Mouse (Mus musculus) E14TG2a.4 (cell line): ENCODE data around the gene Erfe.
A peak's percentile ranks its signal among the peaks of the same experiment; 100 is the strongest.

Experiments
- H3K27me3 ChIP-seq: 2 replicates; pipeline ENCODE4 v1.6.1; 2014; ENCODE audit warnings: low read length, control low read depth; ENCODE audit not compliant: insufficient read depth
- H3K36me3 ChIP-seq: 2 replicates; pipeline ENCODE4 v1.6.1; 2014; ENCODE audit warnings: low read length, control low read depth; ENCODE audit not compliant: insufficient read depth
- H3K4me1 ChIP-seq: replicated peaks from 2 replicates; pipeline ENCODE4 v1.6.1; 2014; ENCODE audit warnings: low read depth, low read length, control low read depth
- H3K4me3 ChIP-seq: replicated peaks from 2 replicates; pipeline ENCODE4 v1.5.1; 2014; ENCODE audit warnings: mild to moderate bottlenecking, low read length
- H3K9me3 ChIP-seq: 2 replicates; pipeline ENCODE4 v1.6.1; 2014; ENCODE audit warnings: low read length, control low read depth
- CTCF ChIP-seq: conservative IDR thresholded peaks from 2 replicates; pipeline ENCODE4 v1.5.1; 2014; ENCODE audit warnings: low read length
- NANOG ChIP-seq: IDR thresholded peaks from 2 replicates; pipeline ENCODE4 v1.6.1; 2014; ENCODE audit warnings: borderline replicate concordance, low read length, mixed read lengths
- POU5F1 ChIP-seq: IDR thresholded peaks from 2 replicates; pipeline ENCODE4 v1.6.1; 2014; ENCODE audit warnings: low read length, borderline replicate concordance

Gene Erfe

GRCm38 (mm10) chr1:91397927-91398259 lies 31.7 kb downstream of the Erfe start:
- H3K27me3 ChIP-seq, result peaks cover 3% of the 10 kb centered on the region
- H3K4me3 ChIP-seq, result peak overlapping the region; percentile 89
- TF ChIP-seq POU5F1, result no peak
- TF ChIP-seq NANOG, result no peak
- peaks cover 39% of the 10 kb centered on the region for H3K36me3 ChIP-seq
- H3K9me3 ChIP-seq, result peaks cover 7% of the 10 kb centered on the region; the same call in 1 of the 2 replicates
- H3K4me1 ChIP-seq, result peaks cover 20% of the 10 kb centered on the region

- H3K27me3 ChIP-seq, result peaks cover 3% of the 10 kb centered on the region
These were observed 32.2 kb downstream of the Erfe start, which contains the start of gene Ilkap for GRCm38 (mm10) chr1:91398260-91399062. Gene Ilkap, minus strand, starts transcription at chr1:91398815.

GRCm38 (mm10) chr1:91404976-91405375 lies 38.7 kb downstream of the Erfe start:
- peaks cover 54% of the 10 kb centered on the region for H3K27me3 ChIP-seq
- TF ChIP-seq CTCF (no peak), NANOG (no peak), POU5F1 (no peak)
- H3K9me3 ChIP-seq, result peaks cover 3% of the 10 kb centered on the region; the same call in 1 of the 2 replicates
- H3K36me3 ChIP-seq, result no peaks in the 10 kb centered on the region
- peaks cover 7% of the 10 kb centered on the region; the same call in 1 of the 2 replicates for H3K4me1 ChIP-seq
- H3K4me3 ChIP-seq, result no peak overlapping the region

More at GRCm38 (mm10) chr1:91398260-91399062, 32.2 kb downstream of the Erfe start, which contains the start of gene Ilkap:
- Histone ChIP-seq H3K36me3 (peaks cover 33% of the 10 kb centered on the region), H3K9me3 (peaks cover 7% of the 10 kb centered on the region; the same call in 1 of the 2 replicates), H3K4me3 (peak within 1 kb of the TSS; percentile 89), H3K4me1 (peaks cover 20% of the 10 kb centered on the region)
- TF ChIP-seq CTCF (no peak), POU5F1 (no peak), NANOG (no peak)

- Histone ChIP-seq H3K36me3 (peaks cover 4% of the 10 kb centered on the region; the same call in 1 of the 2 replicates), H3K27me3 (peaks cover 61% of the 10 kb centered on the region), H3K4me1 (peaks cover 7% of the 10 kb centered on the region; the same call in 1 of the 2 replicates), H3K4me3 (peak overlapping the region; percentile 55), H3K9me3 (no peaks in the 10 kb centered on the region)
- TF ChIP-seq NANOG, result no peak
- no peak for TF ChIP-seq CTCF
- TF ChIP-seq POU5F1, result no peak
These were observed 39.4 kb downstream of the Erfe start for GRCm38 (mm10) chr1:91405406-91406169.

- H3K4me3 ChIP-seq, result no peak overlapping the region
- H3K4me1 ChIP-seq, result peaks cover 18% of the 10 kb centered on the region
- H3K36me3 ChIP-seq, result peaks cover 20% of the 10 kb centered on the region
- H3K27me3 ChIP-seq, result peaks cover 80% of the 10 kb centered on the region
- no peaks in the 10 kb centered on the region for H3K9me3 ChIP-seq
- TF ChIP-seq NANOG (no peak), CTCF (no peak), POU5F1 (no peak)
These were observed 41.6 kb downstream of the Erfe start for GRCm38 (mm10) chr1:91407819-91408218.

GRCm38 (mm10) chr1:91411631-91412285 lies 45.5 kb downstream of the Erfe start:
- Histone ChIP-seq H3K36me3 (peaks cover 20% of the 10 kb centered on the region), H3K9me3 (no peaks in the 10 kb centered on the region), H3K4me1 (peaks cover 32% of the 10 kb centered on the region), H3K4me3 (peak overlapping the region; percentile 86), H3K27me3 (peaks cover 69% of the 10 kb centered on the region)
- no peak for TF ChIP-seq NANOG
- no peak for TF ChIP-seq POU5F1
- no peak for TF ChIP-seq CTCF

- Histone ChIP-seq H3K9me3 (no peaks in the 10 kb centered on the region), H3K36me3 (peaks cover 20% of the 10 kb centered on the region), H3K4me3 (peak overlapping the region; percentile 86), H3K27me3 (peaks cover 65% of the 10 kb centered on the region), H3K4me1 (peaks cover 32% of the 10 kb centered on the region)
- no peak for TF ChIP-seq CTCF
These were observed 46.2 kb downstream of the Erfe start for GRCm38 (mm10) chr1:91412286-91413029.

GRCm38 (mm10) chr1:91413030-91413506 lies 46.8 kb downstream of the Erfe start:
- Histone ChIP-seq H3K27me3 (peaks cover 61% of the 10 kb centered on the region), H3K4me3 (peak overlapping the region; percentile 86), H3K4me1 (peaks cover 32% of the 10 kb centered on the region), H3K9me3 (no peaks in the 10 kb centered on the region), H3K36me3 (peaks cover 20% of the 10 kb centered on the region)
- TF ChIP-seq CTCF (no peak), NANOG (no peak)
